In the genomic region with DNA sequence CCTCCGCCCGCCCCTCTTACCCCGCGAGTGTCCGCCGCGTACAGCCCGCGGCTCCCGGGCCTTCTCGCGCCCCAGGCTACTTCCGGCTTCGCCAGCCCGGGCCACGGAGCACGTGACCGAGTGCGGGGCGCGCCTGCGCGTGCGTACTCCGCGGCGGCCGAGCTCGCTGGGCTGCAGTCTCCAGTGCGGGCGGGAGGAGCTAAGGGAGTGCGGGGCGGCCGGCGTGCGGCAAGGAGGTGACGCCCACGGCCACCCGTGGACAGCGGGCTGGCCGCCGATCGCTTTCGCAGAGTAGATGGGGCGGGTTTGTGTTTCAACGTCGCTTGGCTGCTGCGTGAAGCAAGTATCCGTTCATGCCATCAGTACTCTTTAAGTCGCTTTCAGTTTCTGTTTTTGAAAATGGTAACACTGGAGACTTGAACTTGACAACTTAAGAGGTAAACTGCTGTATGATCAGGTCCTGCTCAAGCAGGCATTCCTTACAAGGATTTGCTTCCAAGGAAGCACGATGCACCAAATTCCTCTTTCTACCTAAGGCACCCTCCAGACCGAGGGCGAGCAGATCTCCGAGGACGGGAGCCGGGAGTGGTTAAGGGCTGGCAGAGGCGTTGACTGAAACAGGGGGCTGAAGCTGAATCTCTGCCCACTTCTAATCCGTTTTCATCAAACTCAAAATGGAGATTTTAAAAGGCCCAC, we compare ENCODE assay signal across 8 mouse cellular contexts. TPM values are rescaled to one million over a fixed set of nuclear protein-coding genes. Genes with fewer than 3 reads are reported as not detected.
A peak's percentile ranks its signal among the peaks of the same experiment; 100 is the strongest.
DNase-seq lines count a peak whose midpoint lies in the region; ATAC-seq and TF ChIP-seq lines count a peak whose summit lies in the region.

A gene (minus strand): TSS at position 113 of the 696 bp plus-strand sequence.

- TF ChIP-seq POLR2A in bone marrow macrophage, adult 2 months (IDR thresholded peaks at IDR 0.05; ENCODE audit: borderline replicate concordance, low read depth, low read length), result no peak
- TF ChIP-seq POLR2A in embryonic fibroblast, embryonic 13.5 days (IDR thresholded peaks at IDR 0.05; ENCODE audit: low read depth, low read length), result peak; percentile 71
- peak; percentile 60; the same call in 1 of the 2 replicates for TF ChIP-seq POLR2A in liver, adult 2 months (IDR thresholded peaks at IDR 0.05; ENCODE audit: extremely low read depth, insufficient read depth, low read length)
- TF ChIP-seq POLR2A in myocyte (IDR thresholded peaks at IDR 0.05; ENCODE audit: insufficient read length, low read depth), result peak; percentile 86

- H3K79me2 ChIP-seq in liver, adult 2 months (ENCODE audit: control insufficient read depth, insufficient read depth, low read length), result peaks cover 28% of the 10 kb centered on the region
- peaks cover 40% of the 10 kb centered on the region for H3K79me2 ChIP-seq in myocyte (ENCODE audit: control insufficient read depth, insufficient read depth)

- H3K4me1 ChIP-seq in bone marrow macrophage, adult 2 months (ENCODE audit: control insufficient read depth, insufficient read depth, low read length), result peaks cover 45% of the 10 kb centered on the region
- peaks cover 4% of the 10 kb centered on the region; the same call in 1 of the 2 replicates for H3K4me1 ChIP-seq in embryonic fibroblast, embryonic 13.5 days (ENCODE audit: control insufficient read depth, insufficient read depth, low read length)
- peaks cover 8% of the 10 kb centered on the region; the same call in 1 of the 2 replicates for H3K4me1 ChIP-seq in heart, embryonic 10.5 days
- H3K4me1 ChIP-seq in kidney, embryonic 16.5 days (ENCODE audit: insufficient read depth, low read length), result peaks cover 12% of the 10 kb centered on the region
- peaks cover 3% of the 10 kb centered on the region for H3K4me1 ChIP-seq in liver, adult 2 months (ENCODE audit: control insufficient read depth, insufficient read depth, low read length)

- no peak for TF ChIP-seq CTCF in bone marrow macrophage, adult 2 months (IDR thresholded peaks at IDR 0.05; ENCODE audit: low read depth, low read length)
- TF ChIP-seq CTCF in embryonic fibroblast, embryonic 13.5 days (IDR thresholded peaks at IDR 0.05; ENCODE audit: borderline replicate concordance, insufficient read depth, low read length), result no peak
- no peak for TF ChIP-seq CTCF in liver, adult 2 months (IDR thresholded peaks at IDR 0.05; ENCODE audit: low read depth, low read length)

- peaks cover 44% of the 10 kb centered on the region for H3K36me3 ChIP-seq in heart, embryonic 10.5 days
- H3K36me3 ChIP-seq in kidney, embryonic 16.5 days (ENCODE audit: insufficient read depth, low read length), result peaks cover 29% of the 10 kb centered on the region
- H3K36me3 ChIP-seq in liver, adult 2 months (ENCODE audit: control insufficient read depth, insufficient read depth, low read length), result peaks cover 21% of the 10 kb centered on the region
- H3K36me3 ChIP-seq in myocyte (ENCODE audit: control insufficient read depth, insufficient read depth), result peaks cover 16% of the 10 kb centered on the region
- peaks cover 5% of the 10 kb centered on the region; the same call in 1 of the 2 replicates for H3K36me3 ChIP-seq in splenic B cell, adult 2 months (ENCODE audit: control insufficient read depth, insufficient read depth, low read length, poor library complexity, severe bottlenecking)

- H3K4me3 ChIP-seq in bone marrow macrophage, adult 2 months (ENCODE audit: insufficient read depth, low read length), result peak within 1 kb of the TSS; percentile 96
- H3K4me3 ChIP-seq in embryonic fibroblast, embryonic 13.5 days (ENCODE audit: insufficient read depth, low read length), result peak within 1 kb of the TSS; percentile 88
- H3K4me3 ChIP-seq in heart, embryonic 10.5 days, result peak within 1 kb of the TSS; percentile 96
- H3K4me3 ChIP-seq in kidney, embryonic 16.5 days (ENCODE audit: low read length), result peak within 1 kb of the TSS; percentile 87
- H3K4me3 ChIP-seq in liver, adult 2 months (ENCODE audit: insufficient read depth, low read depth, low read length), result peak within 1 kb of the TSS; percentile 95
- peak within 1 kb of the TSS; percentile 67 for H3K4me3 ChIP-seq in myocyte

- peak within 1 kb of the TSS; percentile 70 for H3ac ChIP-seq in myocyte (ENCODE audit: control insufficient read depth, insufficient read length)

- H3K27ac ChIP-seq in bone marrow macrophage, adult 2 months (ENCODE audit: insufficient read depth, low read depth, low read length), result peak within 1 kb of the TSS; percentile 95
- H3K27ac ChIP-seq in embryonic fibroblast, embryonic 13.5 days (ENCODE audit: insufficient read depth, low read length), result peak within 1 kb of the TSS; percentile 94
- peak within 1 kb of the TSS; percentile 96 for H3K27ac ChIP-seq in heart, embryonic 10.5 days
- peak within 1 kb of the TSS; percentile 88 for H3K27ac ChIP-seq in kidney, embryonic 16.5 days (ENCODE audit: low read length)
- peak within 1 kb of the TSS; percentile 90 for H3K27ac ChIP-seq in liver, adult 2 months (replicated peaks; ENCODE audit: insufficient read depth, low read depth, low read length)

- under 1% methylated on average over 58 of the region's 58 CpGs for WGBS in heart, embryonic 10.5 days
- WGBS in kidney, embryonic 16.5 days, result under 1% methylated on average over 57 of the region's 58 CpGs
- WGBS in liver, adult 2 months, result under 1% methylated on average over 55 of the region's 58 CpGs

- ATAC-seq in kidney, embryonic 16.5 days (ENCODE audit: low FRiP score, low TSS enrichment), result peak; percentile 97

- no peaks in the 10 kb centered on the region for H3K9me3 ChIP-seq in heart, embryonic 10.5 days
- H3K9me3 ChIP-seq in kidney, embryonic 16.5 days (ENCODE audit: low read length), result no peaks in the 10 kb centered on the region

- H3K9ac ChIP-seq in kidney, embryonic 16.5 days (replicated peaks; ENCODE audit: low read length), result peak within 1 kb of the TSS; percentile 88
- peak within 1 kb of the TSS; percentile 93 for H3K9ac ChIP-seq in liver, adult 2 months (ENCODE audit: low read depth, low read length)

- peak; percentile 95 for DNase-seq in A20 (ENCODE audit: low read depth, low spot score)
- peak; percentile 93 for DNase-seq in heart, embryonic 10.5 days (ENCODE audit: low spot score)
- peak; percentile 75 for DNase-seq in liver, adult 2 months (ENCODE audit: extremely low read depth, low read depth, low spot score)
- DNase-seq in splenic B cell, adult 2 months (ENCODE audit: low read depth, low spot score), result peak; percentile 95

- H3K4me2 ChIP-seq in kidney, embryonic 16.5 days (replicated peaks; ENCODE audit: low read depth, low read length), result peak within 1 kb of the TSS; percentile 69
- H3K4me2 ChIP-seq in myocyte (ENCODE audit: low read depth), result peak within 1 kb of the TSS; percentile 78

- no peaks in the 10 kb centered on the region for H3K27me3 ChIP-seq in heart, embryonic 10.5 days (ENCODE audit: insufficient read depth, poor library complexity, severe bottlenecking)
- no peaks in the 10 kb centered on the region for H3K27me3 ChIP-seq in kidney, embryonic 16.5 days (ENCODE audit: insufficient read depth, low read length)
- no peaks in the 10 kb centered on the region for H3K27me3 ChIP-seq in liver, adult 2 months (ENCODE audit: control insufficient read depth, insufficient read depth, low read length)
- H3K27me3 ChIP-seq in myocyte (ENCODE audit: control insufficient read depth, insufficient read depth, insufficient read length), result no peaks in the 10 kb centered on the region
- H3K27me3 ChIP-seq in splenic B cell, adult 2 months (ENCODE audit: control insufficient read depth, insufficient read depth, low read length, poor library complexity, severe bottlenecking), result no peaks in the 10 kb centered on the region

TF ChIP-seq in myocyte, 11 proteins besides CTCF, POLR2A, EP300 and RAD21:
- TF ChIP-seq POLR2AphosphoS2 (IDR thresholded peaks at IDR 0.05; ENCODE audit: insufficient read length, low read depth) (peak; percentile 98), MAX (IDR thresholded peaks at IDR 0.05; ENCODE audit: low read depth) (no peak), USF1 (IDR thresholded peaks at IDR 0.05; ENCODE audit: low read depth) (peak; percentile 91), E2F4 (IDR thresholded peaks at IDR 0.05; ENCODE audit: insufficient read depth) (no peak), CEBPB (IDR thresholded peaks at IDR 0.05; ENCODE audit: insufficient read depth, poor library complexity, severe bottlenecking) (no peak), MYOG (IDR thresholded peaks at IDR 0.05; ENCODE audit: control insufficient read depth in 1 of 3, insufficient read depth in 1 of 3, insufficient read length in 2 of 3, low read depth in 2 of 3) (peak in 1 of 3 experiments; percentile 25), SRF (IDR thresholded peaks at IDR 0.05; ENCODE audit: control insufficient read depth, insufficient read length, low read depth) (peak; percentile 42), MYOD1 (IDR thresholded peaks at IDR 0.05; ENCODE audit: control insufficient read depth in 1 of 3, insufficient read length in 2 of 3, low read depth in 2 of 3) (no peak), TCF3 (IDR thresholded peaks at IDR 0.05; ENCODE audit: insufficient read length, low read depth) (no peak), TCF12 (IDR thresholded peaks at IDR 0.05; ENCODE audit: insufficient read depth, poor library complexity, severe bottlenecking) (no peak), REST (IDR thresholded peaks at IDR 0.05; ENCODE audit: insufficient read depth, insufficient read length) (no peak)
TF ChIP-seq in myocyte: peak in this region for 4.

RNA-seq across cellular contexts. Expression of the gene that starts here (rescaled TPM):
- 102 and 107 TPM in 2 replicates for polyA plus RNA-seq in bone marrow macrophage, adult 2 months (2012; ENCODE audit: insufficient read depth, insufficient read length, missing spikeins)
- 35.3 and 39.0 TPM in 2 replicates for polyA plus RNA-seq in embryonic fibroblast, embryonic 13.5 days (2011; ENCODE audit: insufficient read length, low read depth, missing spikeins)
- 28.1 and 31.4 TPM in 2 replicates for polyA plus RNA-seq in heart, embryonic 10.5 days (2016; fragmentation: Nextera tagmentation; extraction: Ambion mirVana)
- 34.2 TPM in 2 replicates for polyA plus RNA-seq in kidney, embryonic 16.5 days (2015; fragmentation: Nextera tagmentation; extraction: Ambion mirVana)
- total RNA-seq in liver, adult 2 months (2014; rRNA removed), result 24.7 and 25.3 TPM in 2 replicates
- 7.1 and 8.2 TPM in 2 replicates for polyA plus RNA-seq in liver, adult 2 months (2012; rRNA removed)
- polyA plus RNA-seq in myocyte (2012; fragmentation: generic; extraction: Trizol), result 9.0 TPM

Comparison
In these comparisons a context has a peak if more than half of its experiments do, and no peak if none do; other contexts are left out.
1. Peak in every context shown above with its lines: DNase-seq, ATAC-seq, H3K4me3 ChIP-seq and H3K27ac ChIP-seq.